Mouse (Mus musculus): ENCODE measurements around the gene Dnmt3a. TPM values are rescaled to one million over a fixed set of nuclear protein-coding genes. Genes with fewer than 3 reads are reported as not detected.

Dnmt3a gene
- polyA plus RNA-seq, 1 experiment from 2014 or later: 56.5 TPM

GRCm38 (mm10) chr12:3850165-3850564 is 44.4 kb downstream of the Dnmt3a start:
- Histone ChIP-seq H3K9ac (ENCODE audit: low read length) (no peak overlapping the region), H3K27me3 (ENCODE audit: control insufficient read depth, insufficient read depth, low read length) (no peaks in the 10 kb centered on the region), H3K9me3 (ENCODE audit: control insufficient read depth, low read length) (no peaks in the 10 kb centered on the region), H3K4me3 (ENCODE audit: low read depth, low read length) (no peak overlapping the region), H3K36me3 (ENCODE audit: control insufficient read depth, insufficient read depth, low read length) (no peaks in the 10 kb centered on the region; the same call in 1 of the 2 replicates), H3K27ac (ENCODE audit: low read depth, low read length) (no peak overlapping the region), H3K4me1 (ENCODE audit: control insufficient read depth, insufficient read depth, low read length) (peaks cover 3% of the 10 kb centered on the region; the same call in 1 of the 2 replicates), H3K4me2 (no peak overlapping the region)
- DNase-seq (ENCODE audit: low spot score, missing footprints): peak; percentile 79
- no peak for ATAC-seq (ENCODE audit: low FRiP score)
- 58% methylated on average over 5 of the region's 5 CpGs for WGBS

GRCm38 (mm10) chr12:3850731-3851130 is 44.9 kb downstream of the Dnmt3a start:
- Histone ChIP-seq H3K4me1 (ENCODE audit: control insufficient read depth, insufficient read depth, low read length) (peaks cover 3% of the 10 kb centered on the region; the same call in 1 of the 2 replicates), H3K4me2 (no peak overlapping the region), H3K27ac (ENCODE audit: low read depth, low read length) (no peak overlapping the region), H3K4me3 (ENCODE audit: low read depth, low read length) (no peak overlapping the region), H3K27me3 (ENCODE audit: control insufficient read depth, insufficient read depth, low read length) (no peaks in the 10 kb centered on the region), H3K36me3 (ENCODE audit: control insufficient read depth, insufficient read depth, low read length) (no peaks in the 10 kb centered on the region; the same call in 1 of the 2 replicates), H3K9me3 (ENCODE audit: control insufficient read depth, low read length) (no peaks in the 10 kb centered on the region), H3K9ac (ENCODE audit: low read length) (no peak overlapping the region)
- 43% methylated on average over 6 of the region's 6 CpGs for WGBS
- peak; percentile 81 for DNase-seq (ENCODE audit: low spot score, missing footprints)
- no peak for ATAC-seq (ENCODE audit: low FRiP score)

- DNase-seq (ENCODE audit: low spot score, missing footprints) (peak; percentile 69), ATAC-seq (ENCODE audit: low FRiP score) (no peak)
- Histone ChIP-seq H3K4me1 (ENCODE audit: control insufficient read depth, insufficient read depth, low read length) (peaks cover 3% of the 10 kb centered on the region; the same call in 1 of the 2 replicates), H3K4me2 (no peak overlapping the region), H3K9me3 (ENCODE audit: control insufficient read depth, low read length) (no peaks in the 10 kb centered on the region), H3K36me3 (ENCODE audit: control insufficient read depth, insufficient read depth, low read length) (no peaks in the 10 kb centered on the region; the same call in 1 of the 2 replicates), H3K27me3 (ENCODE audit: control insufficient read depth, insufficient read depth, low read length) (no peaks in the 10 kb centered on the region), H3K9ac (ENCODE audit: low read length) (no peak overlapping the region), H3K4me3 (ENCODE audit: low read depth, low read length) (no peak overlapping the region), H3K27ac (ENCODE audit: low read depth, low read length) (no peak overlapping the region)
- WGBS: 65% methylated on average over 4 of the region's 4 CpGs
Observed at GRCm38 (mm10) chr12:3851179-3851578, 45.4 kb downstream of the Dnmt3a start.

GRCm38 (mm10) chr12:3852521-3852920 is 46.7 kb downstream of the Dnmt3a start:
- DNase-seq (ENCODE audit: low spot score, missing footprints): peak; percentile 73

GRCm38 (mm10) chr12:3854419-3854818 is 48.6 kb downstream of the Dnmt3a start:
- no peak overlapping the region for H3K4me2 ChIP-seq
- DNase-seq (ENCODE audit: low spot score, missing footprints): peak; percentile 57
- H3K9ac ChIP-seq (ENCODE audit: low read length): no peak overlapping the region
- peaks cover 3% of the 10 kb centered on the region; the same call in 1 of the 2 replicates for H3K4me1 ChIP-seq (ENCODE audit: control insufficient read depth, insufficient read depth, low read length)
- H3K36me3 ChIP-seq (ENCODE audit: control insufficient read depth, insufficient read depth, low read length): no peaks in the 10 kb centered on the region; the same call in 1 of the 2 replicates
- ATAC-seq (ENCODE audit: low FRiP score): no peak
- H3K27me3 ChIP-seq (ENCODE audit: control insufficient read depth, insufficient read depth, low read length): no peaks in the 10 kb centered on the region
- WGBS: 75% methylated on average over 4 of the region's 4 CpGs
- H3K4me3 ChIP-seq (ENCODE audit: low read depth, low read length): no peak overlapping the region
- H3K27ac ChIP-seq (ENCODE audit: low read depth, low read length): no peak overlapping the region
- no peaks in the 10 kb centered on the region for H3K9me3 ChIP-seq (ENCODE audit: control insufficient read depth, low read length)

More at GRCm38 (mm10) chr12:3852521-3852920, 46.7 kb downstream of the Dnmt3a start:
- Histone ChIP-seq H3K9me3 (ENCODE audit: control insufficient read depth, low read length) (no peaks in the 10 kb centered on the region), H3K36me3 (ENCODE audit: control insufficient read depth, insufficient read depth, low read length) (no peaks in the 10 kb centered on the region; the same call in 1 of the 2 replicates), H3K4me2 (no peak overlapping the region), H3K27me3 (ENCODE audit: control insufficient read depth, insufficient read depth, low read length) (no peaks in the 10 kb centered on the region), H3K9ac (ENCODE audit: low read length) (no peak overlapping the region), H3K4me1 (ENCODE audit: control insufficient read depth, insufficient read depth, low read length) (peaks cover 3% of the 10 kb centered on the region; the same call in 1 of the 2 replicates), H3K27ac (ENCODE audit: low read depth, low read length) (no peak overlapping the region), H3K4me3 (ENCODE audit: low read depth, low read length) (no peak overlapping the region)
- no peak for ATAC-seq (ENCODE audit: low FRiP score)
- WGBS: 47% methylated on average over 5 of the region's 5 CpGs

- Histone ChIP-seq H3K9me3 (ENCODE audit: control insufficient read depth, low read length) (no peaks in the 10 kb centered on the region), H3K4me2 (no peak overlapping the region), H3K4me3 (ENCODE audit: low read depth, low read length) (no peak overlapping the region), H3K27ac (ENCODE audit: low read depth, low read length) (no peak overlapping the region), H3K9ac (ENCODE audit: low read length) (no peak overlapping the region), H3K36me3 (ENCODE audit: control insufficient read depth, insufficient read depth, low read length) (no peaks in the 10 kb centered on the region), H3K4me1 (ENCODE audit: control insufficient read depth, insufficient read depth, low read length) (no peaks in the 10 kb centered on the region), H3K27me3 (ENCODE audit: control insufficient read depth, insufficient read depth, low read length) (no peaks in the 10 kb centered on the region)
- DNase-seq (ENCODE audit: low spot score, missing footprints): no peak
- WGBS: 73% methylated on average over 7 of the region's 7 CpGs
- ATAC-seq (ENCODE audit: low FRiP score): no peak
Observed at GRCm38 (mm10) chr12:3855762-3856501, 50.1 kb downstream of the Dnmt3a start.

- 87% methylated on average over 2 of the region's 2 CpGs for WGBS
- ATAC-seq (ENCODE audit: low FRiP score): no peak
- DNase-seq (ENCODE audit: low spot score, missing footprints): no peak
- Histone ChIP-seq H3K27me3 (ENCODE audit: control insufficient read depth, insufficient read depth, low read length) (no peaks in the 10 kb centered on the region), H3K4me2 (no peak overlapping the region), H3K36me3 (ENCODE audit: control insufficient read depth, insufficient read depth, low read length) (no peaks in the 10 kb centered on the region), H3K27ac (ENCODE audit: low read depth, low read length) (no peak overlapping the region), H3K4me3 (ENCODE audit: low read depth, low read length) (no peak overlapping the region), H3K9me3 (ENCODE audit: control insufficient read depth, low read length) (no peaks in the 10 kb centered on the region), H3K4me1 (ENCODE audit: control insufficient read depth, insufficient read depth, low read length) (no peaks in the 10 kb centered on the region), H3K9ac (ENCODE audit: low read length) (no peak overlapping the region)
Observed at GRCm38 (mm10) chr12:3856748-3857147, 50.9 kb downstream of the Dnmt3a start.

- Histone ChIP-seq H3K4me3 (ENCODE audit: low read depth, low read length) (no peak overlapping the region), H3K4me2 (no peak overlapping the region), H3K4me1 (ENCODE audit: control insufficient read depth, insufficient read depth, low read length) (no peaks in the 10 kb centered on the region), H3K27ac (ENCODE audit: low read depth, low read length) (no peak overlapping the region), H3K36me3 (ENCODE audit: control insufficient read depth, insufficient read depth, low read length) (no peaks in the 10 kb centered on the region), H3K9me3 (ENCODE audit: control insufficient read depth, low read length) (no peaks in the 10 kb centered on the region), H3K27me3 (ENCODE audit: control insufficient read depth, insufficient read depth, low read length) (no peaks in the 10 kb centered on the region), H3K9ac (ENCODE audit: low read length) (no peak overlapping the region)
- ATAC-seq (ENCODE audit: low FRiP score) (no peak), DNase-seq (ENCODE audit: low spot score, missing footprints) (no peak)
- 75% methylated on average over 3 of the region's 3 CpGs for WGBS
Observed at GRCm38 (mm10) chr12:3857231-3857630, 51.4 kb downstream of the Dnmt3a start.

- DNase-seq (ENCODE audit: low spot score, missing footprints): no peak
- WGBS: 85% methylated on average over 9 of the region's 9 CpGs
- H3K27ac ChIP-seq (ENCODE audit: low read depth, low read length): no peak overlapping the region
- no peaks in the 10 kb centered on the region for H3K36me3 ChIP-seq (ENCODE audit: control insufficient read depth, insufficient read depth, low read length)
- no peaks in the 10 kb centered on the region for H3K27me3 ChIP-seq (ENCODE audit: control insufficient read depth, insufficient read depth, low read length)
- no peak overlapping the region for H3K4me2 ChIP-seq
- H3K9ac ChIP-seq (ENCODE audit: low read length): no peak overlapping the region
- ATAC-seq (ENCODE audit: low FRiP score): no peak
- no peaks in the 10 kb centered on the region for H3K4me1 ChIP-seq (ENCODE audit: control insufficient read depth, insufficient read depth, low read length)
- no peaks in the 10 kb centered on the region for H3K9me3 ChIP-seq (ENCODE audit: control insufficient read depth, low read length)
- H3K4me3 ChIP-seq (ENCODE audit: low read depth, low read length): no peak overlapping the region
Observed at GRCm38 (mm10) chr12:3857773-3858172, 52.0 kb downstream of the Dnmt3a start.

Measured in midbrain, embryonic 11.5 days (tissue).